Mouse (Mus musculus) CD4-positive, CD25-positive, alpha-beta regulatory T cell, adult 4 months (primary cell): ENCODE data around the gene Upk3bl. TPM values are rescaled to one million over a fixed set of nuclear protein-coding genes. Genes with fewer than 3 reads are reported as not detected.
"Not testable (repeated sequence)": the region's sequence is repeated elsewhere in the genome, so short reads cannot be mapped to it uniquely, and the experiment has no call there.

Experiments used
- ATAC-seq: one replicate; pipeline ENCODE4 v1.8.0; 2017
- polyA plus RNA-seq, 2 experiments: library from polyadenylated mRNA; unstranded; fragments of 100-300 nt; shearing (Covaris generic); gene quantifications; one replicate each; pipeline ENCODE4 v1.2.1; 2017

Gene Upk3bl
- polyA plus RNA-seq, 2 experiments from 2014 or later, result not detected

DNA sequence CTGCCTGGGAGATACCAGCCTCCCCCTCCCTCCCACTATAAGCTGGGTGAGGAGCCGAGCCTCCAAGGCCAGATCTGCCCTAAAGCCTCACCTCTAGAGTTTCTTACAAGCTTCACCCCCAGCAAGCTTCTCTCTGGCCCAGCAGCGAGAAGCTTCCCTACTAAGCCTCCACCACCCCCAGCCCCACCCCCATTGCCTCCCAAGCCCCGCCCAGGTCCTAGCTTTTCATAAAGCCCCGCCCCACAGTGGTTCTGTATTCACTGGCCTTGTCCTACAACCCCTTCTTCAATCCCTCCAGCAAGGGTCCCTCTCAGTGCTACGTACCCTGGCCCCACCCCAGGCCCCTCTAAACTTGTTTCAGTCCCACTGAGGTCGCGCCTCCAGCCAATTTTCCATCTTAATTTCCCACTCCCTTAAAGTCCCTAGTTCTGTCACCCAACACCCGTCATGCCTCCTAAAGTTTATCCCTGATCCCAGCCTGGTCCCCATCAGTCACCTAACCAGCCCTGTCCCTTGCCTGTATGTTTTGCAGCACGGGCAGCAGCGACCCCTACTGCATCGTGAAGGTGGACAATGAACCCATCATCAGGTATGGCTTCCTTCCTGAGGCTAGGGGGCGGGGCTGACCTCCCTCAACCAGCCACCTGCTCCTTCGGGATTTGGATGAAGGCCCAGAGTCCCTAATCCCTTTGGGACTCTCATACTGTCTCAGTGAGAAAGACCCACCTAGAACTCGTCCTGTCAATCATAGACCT is 34.7 kb downstream of the Upk3bl start:
- no peak for ATAC-seq

DNA sequence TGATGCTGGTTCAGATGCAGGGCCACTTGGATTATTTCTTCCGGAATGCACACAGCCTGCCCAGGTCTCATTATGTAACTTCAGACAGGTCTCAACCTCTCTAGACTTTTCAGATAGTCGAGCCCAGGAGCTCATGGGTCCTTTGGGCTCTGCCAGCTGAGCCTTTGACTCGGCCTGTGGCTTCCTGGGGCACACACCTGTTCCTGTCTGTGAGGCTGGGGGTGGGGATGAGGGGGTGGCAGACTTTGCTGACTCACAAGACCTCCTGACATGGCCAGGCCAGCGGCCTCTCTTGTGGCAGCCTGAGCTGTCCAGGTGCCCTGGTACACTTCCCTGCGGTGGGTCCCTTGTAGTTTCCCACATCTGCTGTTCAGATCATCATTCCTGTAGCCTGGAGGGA is 37.6 kb downstream of the Upk3bl start:
- no peak for ATAC-seq

GRCm38 (mm10) chr5:136094249-136095010 is 40.1 kb downstream of the Upk3bl start:
- ATAC-seq, result no peak

DNA sequence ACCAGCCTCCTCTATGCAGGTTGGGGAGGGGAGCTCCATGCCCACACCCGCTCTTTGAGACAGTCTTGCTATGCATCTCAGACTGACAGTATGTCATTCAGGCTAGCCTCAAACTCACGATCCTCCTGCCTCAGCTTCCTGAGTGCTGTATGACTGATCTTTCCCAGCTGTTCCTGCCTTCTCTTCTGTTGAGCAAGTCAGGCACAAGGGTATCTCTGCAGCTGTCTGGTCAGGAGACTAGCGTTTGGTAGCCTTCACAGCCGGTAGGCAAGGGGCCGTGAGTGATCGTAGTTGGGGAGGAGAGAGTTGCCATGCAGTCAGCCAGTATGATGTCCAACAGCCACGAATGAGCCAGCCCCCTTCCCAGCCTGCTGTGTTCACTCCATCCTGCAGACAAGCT is 40.8 kb downstream of the Upk3bl start:
- no peak for ATAC-seq

DNA sequence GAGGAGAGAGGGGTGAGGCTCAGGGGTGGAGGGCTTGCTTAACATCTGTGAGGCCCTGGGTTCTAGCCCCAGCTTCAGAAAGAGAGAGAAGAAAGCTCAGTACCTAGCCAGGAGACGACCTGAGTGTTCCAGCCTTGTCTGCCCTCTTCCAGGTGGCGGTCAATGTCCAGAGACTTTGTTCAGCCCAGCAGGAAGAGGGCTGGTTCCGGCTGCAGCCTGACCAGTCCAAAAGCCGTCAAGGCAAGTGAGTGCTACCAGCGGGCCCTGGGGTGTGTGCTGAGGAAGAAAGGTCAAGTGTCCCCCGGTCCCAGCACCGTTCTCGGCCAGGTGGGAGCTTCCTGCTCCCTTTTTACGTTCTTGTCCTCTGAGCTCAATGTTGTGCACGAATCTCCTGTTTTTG is 44.2 kb downstream of the Upk3bl start:
- no peak for ATAC-seq

- peak; percentile 92 for ATAC-seq
Measured at GRCm38 (mm10) chr5:136102099-136102820, 48.0 kb downstream of the Upk3bl start.

GRCm38 (mm10) chr5:136104511-136104910 is 50.2 kb downstream of the Upk3bl start:
- ATAC-seq, result no peak

- no peak for ATAC-seq
Measured at GRCm38 (mm10) chr5:136108486-136108885, 54.2 kb downstream of the Upk3bl start.

- ATAC-seq, result no peak
Measured at GRCm38 (mm10) chr5:136109042-136109441, 54.8 kb downstream of the Upk3bl start.

DNA sequence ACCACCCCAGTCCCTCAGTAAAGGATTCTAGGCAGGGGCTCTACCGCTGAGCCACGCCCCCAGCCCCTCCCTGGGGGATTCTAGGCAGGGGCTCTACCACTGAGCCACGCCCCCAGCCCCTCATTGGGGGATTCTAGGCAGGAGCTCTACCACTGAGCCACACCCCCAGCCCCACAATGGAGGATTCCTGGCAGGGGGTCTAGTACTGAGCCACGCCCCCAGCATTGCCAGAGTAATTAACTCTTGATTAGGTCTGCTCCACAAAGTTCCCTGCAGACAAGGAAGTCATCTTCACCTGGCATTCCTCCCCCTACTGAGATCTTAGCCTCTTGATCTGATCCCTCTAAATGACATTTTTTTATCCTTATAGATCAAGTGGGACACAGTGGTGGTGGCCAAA is 59.3 kb downstream of the Upk3bl start:
- ATAC-seq, result not testable (repeated sequence)

Other genes with a start within 250 kb of the Upk3bl start
- not detected for gene Srrm3, start 247.6 kb upstream of the Upk3bl start, polyA plus RNA-seq
- 1 to 10 TPM in 1 of 2 experiments, not detected in 1; 1.3 TPM for gene Hspb1, start 166.6 kb upstream of the Upk3bl start, polyA plus RNA-seq
- 10 to 100 TPM; 29.6 to 47.8 TPM for gene Ywhag, start 119.9 kb upstream of the Upk3bl start, polyA plus RNA-seq
- 1 to 10 TPM; 1.3 to 2.3 TPM for gene Ssc4d, start 80.0 kb upstream of the Upk3bl start, polyA plus RNA-seq
- gene Zp3, start 74.4 kb upstream of the Upk3bl start, polyA plus RNA-seq, result not detected
- gene Dtx2, start 59.7 kb upstream of the Upk3bl start, polyA plus RNA-seq, result 10 to 100 TPM in 1 of 2 experiments, 1 to 10 TPM in 1; 7.9 to 14.1 TPM
- not detected for gene Upk3b, start 16.0 kb upstream of the Upk3bl start, polyA plus RNA-seq
- gene Rasa4, start 29.4 kb downstream of the Upk3bl start, polyA plus RNA-seq, result 1 to 10 TPM; 1.7 to 2.8 TPM
- gene Polr2j, start 62.1 kb downstream of the Upk3bl start, polyA plus RNA-seq, result 100 to 1,000 TPM; 119 to 120 TPM
- gene Lrwd1, start 81.6 kb downstream of the Upk3bl start, polyA plus RNA-seq, result 10 to 100 TPM; 26.1 to 58.9 TPM
- gene Alkbh4, start 81.7 kb downstream of the Upk3bl start, polyA plus RNA-seq, result 10 to 100 TPM; 54.7 to 96.4 TPM
- gene Orai2, start 116.2 kb downstream of the Upk3bl start, polyA plus RNA-seq, result 10 to 100 TPM; 42.9 to 80.7 TPM
- gene Prkrip1, start 144.5 kb downstream of the Upk3bl start, polyA plus RNA-seq, result 10 to 100 TPM; 31.0 to 49.0 TPM
- under 1 TPM in 1 of 2 experiments, not detected in 1; 0.15 TPM for gene Sh2b2, start 192.1 kb downstream of the Upk3bl start, polyA plus RNA-seq